Mouse (Mus musculus): ENCODE data around the gene Gm438. TPM values are rescaled to one million over a fixed set of nuclear protein-coding genes. Genes with fewer than 3 reads are reported as not detected.
A peak's percentile ranks its signal among the peaks of the same experiment; 100 is the strongest.

Gm438 gene
- polyA plus RNA-seq, 1 experiment from 2014 or later: 0.12 TPM

DNA sequence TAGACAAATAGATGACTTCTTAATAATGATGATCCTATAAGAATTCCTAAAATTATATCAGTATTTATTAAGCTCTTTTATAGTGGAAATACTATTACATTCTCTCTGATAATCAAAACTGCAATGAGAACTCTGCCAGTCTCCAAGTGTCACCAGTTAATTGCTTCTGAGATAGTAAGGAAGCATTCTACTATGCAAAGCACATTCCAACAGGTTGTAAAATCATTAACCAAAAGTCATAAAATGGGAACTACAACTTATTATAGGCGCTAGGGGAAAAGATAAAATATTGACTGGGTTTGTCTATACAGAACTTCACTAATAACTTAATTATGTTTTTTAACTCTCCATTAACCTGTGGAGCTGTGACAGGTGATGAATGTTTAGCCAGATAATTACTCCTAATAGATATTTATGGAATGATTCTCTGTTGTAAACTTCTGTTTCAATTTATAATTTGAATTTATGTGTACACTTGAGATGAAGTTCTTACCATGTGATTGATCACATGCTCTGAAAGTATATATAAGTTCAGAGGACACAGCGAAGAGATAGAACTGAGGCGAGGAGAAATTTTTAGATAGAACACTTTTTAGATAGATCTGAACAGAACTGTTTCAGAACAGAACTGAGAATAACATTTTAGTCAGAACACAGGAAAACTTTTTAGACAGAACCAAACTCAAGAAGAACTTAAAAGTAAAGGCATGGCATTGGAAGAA is 3.7 kb downstream of the Gm438 start:
- no peak overlapping the region for H3K27ac ChIP-seq (replicated peaks)
- ATAC-seq (ENCODE audit: low FRiP score, low TSS enrichment) (no peak), DNase-seq (ENCODE audit: low spot score) (no peak)
- H3K4me1 ChIP-seq (replicated peaks; ENCODE audit: control insufficient read depth, insufficient read depth): no peaks in the 10 kb centered on the region
- no peak for TF ChIP-seq CTCF (IDR thresholded peaks at IDR 0.05; ENCODE audit: low read depth)
- TF ChIP-seq EP300 (optimal IDR thresholded peaks at IDR 0.05): no peak
- no peak overlapping the region for H3K4me3 ChIP-seq (ENCODE audit: low read depth, low read length)
- H3K36me3 ChIP-seq (ENCODE audit: control insufficient read depth, insufficient read depth, low read length): no peaks in the 10 kb centered on the region
- H3K9ac ChIP-seq (ENCODE audit: low read length): no peak overlapping the region
- H3K4me2 ChIP-seq (replicated peaks; ENCODE audit: low read depth): no peak overlapping the region
- WGBS: 66% methylated on average over 3 of the region's 3 CpGs
- no peaks in the 10 kb centered on the region for H3K27me3 ChIP-seq (ENCODE audit: control insufficient read depth, insufficient read depth, low read length)
- no peaks in the 10 kb centered on the region for H3K9me3 ChIP-seq (ENCODE audit: control insufficient read depth, low read length)

DNA sequence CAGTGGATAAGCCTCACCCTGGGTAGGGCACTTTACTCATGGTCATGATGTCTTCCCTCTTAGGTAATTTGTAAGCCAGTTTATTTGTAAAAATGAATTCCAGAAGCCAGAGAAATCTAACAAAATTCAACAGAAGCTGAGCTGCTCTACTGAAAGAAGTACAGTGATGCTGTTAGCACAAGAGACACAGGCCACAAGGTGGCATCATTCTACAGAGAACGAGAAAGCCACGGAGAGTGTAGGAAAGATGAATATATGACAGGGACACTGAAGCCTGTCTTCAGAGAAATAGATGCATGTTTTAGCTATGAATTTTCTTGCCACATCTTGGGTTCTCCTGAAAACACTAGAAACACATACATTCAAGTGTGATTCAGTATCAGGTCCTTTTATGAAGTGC is 20.7 kb downstream of the Gm438 start:
- no peak overlapping the region for H3K4me2 ChIP-seq (replicated peaks; ENCODE audit: low read depth)
- H3K4me1 ChIP-seq (replicated peaks; ENCODE audit: control insufficient read depth, insufficient read depth): no peaks in the 10 kb centered on the region
- H3K9ac ChIP-seq (ENCODE audit: low read length): no peak overlapping the region
- no peak for TF ChIP-seq EP300 (optimal IDR thresholded peaks at IDR 0.05)
- TF ChIP-seq CTCF (IDR thresholded peaks at IDR 0.05; ENCODE audit: low read depth): peak; percentile 81
- H3K36me3 ChIP-seq (ENCODE audit: control insufficient read depth, insufficient read depth, low read length): no peaks in the 10 kb centered on the region
- WGBS: 22% methylated on average over 2 of the region's 2 CpGs
- H3K27me3 ChIP-seq (ENCODE audit: control insufficient read depth, insufficient read depth, low read length): no peaks in the 10 kb centered on the region
- H3K4me3 ChIP-seq (ENCODE audit: low read depth, low read length): no peak overlapping the region
- ATAC-seq (ENCODE audit: low FRiP score, low TSS enrichment): no peak
- no peak overlapping the region for H3K27ac ChIP-seq (replicated peaks)
- peak; percentile 33 for DNase-seq (ENCODE audit: low spot score)
- no peaks in the 10 kb centered on the region for H3K9me3 ChIP-seq (ENCODE audit: control insufficient read depth, low read length)

DNA sequence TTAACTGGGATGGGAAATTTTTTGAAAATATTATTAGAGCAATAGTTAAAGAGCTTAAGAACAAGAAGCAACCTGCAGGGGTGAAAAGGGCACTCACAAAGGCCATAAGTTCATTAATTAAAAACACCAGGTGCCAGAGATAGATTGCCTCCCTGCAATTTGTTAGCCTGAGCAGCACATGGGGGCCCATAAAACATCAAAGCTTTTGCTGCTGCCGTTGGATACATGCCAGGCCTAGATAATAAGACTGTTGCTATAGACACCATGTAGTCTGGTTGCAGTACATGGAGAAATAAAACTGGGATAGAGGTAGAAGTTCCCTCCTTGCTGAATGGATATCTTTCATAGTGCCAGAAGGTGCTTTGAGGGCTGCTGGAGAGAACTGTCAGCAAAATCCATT is 37.2 kb downstream of the Gm438 start:
- no peaks in the 10 kb centered on the region for H3K36me3 ChIP-seq (ENCODE audit: control insufficient read depth, insufficient read depth, low read length)
- H3K4me3 ChIP-seq (ENCODE audit: low read depth, low read length): no peak overlapping the region
- DNase-seq (ENCODE audit: low spot score) (no peak), ATAC-seq (ENCODE audit: low FRiP score, low TSS enrichment) (no peak)
- no peak overlapping the region for H3K9ac ChIP-seq (ENCODE audit: low read length)
- no peaks in the 10 kb centered on the region for H3K4me1 ChIP-seq (replicated peaks; ENCODE audit: control insufficient read depth, insufficient read depth)
- H3K27ac ChIP-seq (replicated peaks): no peak overlapping the region
- WGBS: 11% methylated on average over 1 of the region's 1 CpGs
- TF ChIP-seq EP300 (optimal IDR thresholded peaks at IDR 0.05): no peak
- TF ChIP-seq CTCF (IDR thresholded peaks at IDR 0.05; ENCODE audit: low read depth): no peak
- H3K27me3 ChIP-seq (ENCODE audit: control insufficient read depth, insufficient read depth, low read length): no peaks in the 10 kb centered on the region
- no peak overlapping the region for H3K4me2 ChIP-seq (replicated peaks; ENCODE audit: low read depth)
- H3K9me3 ChIP-seq (ENCODE audit: control insufficient read depth, low read length): no peaks in the 10 kb centered on the region

Other genes with a start within 250 kb of the Gm438 start
- not detected in 2 replicates for gene Gm13124, start 221.4 kb downstream of the Gm438 start, polyA plus RNA-seq (2015; fragmentation: Nextera tagmentation; extraction: Ambion mirVana)
- not detected in 2 replicates for gene Aadacl4, start 172.9 kb downstream of the Gm438 start, polyA plus RNA-seq (2015; fragmentation: Nextera tagmentation; extraction: Ambion mirVana)
- not detected in 2 replicates for gene Gm436, start 100.2 kb downstream of the Gm438 start, polyA plus RNA-seq (2015; fragmentation: Nextera tagmentation; extraction: Ambion mirVana)
- 0.17 and 0.38 TPM in 2 replicates for gene Gm13178, start 65.2 kb downstream of the Gm438 start, polyA plus RNA-seq (2015; fragmentation: Nextera tagmentation; extraction: Ambion mirVana)
- gene Dhrs3, start 106.2 kb upstream of the Gm438 start, polyA plus RNA-seq (2015; fragmentation: Nextera tagmentation; extraction: Ambion mirVana): 103 and 106 TPM in 2 replicates